Mouse (Mus musculus): ENCODE data around the gene Itsn2. TPM values are rescaled to one million over a fixed set of nuclear protein-coding genes. Genes with fewer than 3 reads are reported as not detected.

Gene Itsn2
- polyA plus RNA-seq, 1 experiment, result 42.4 TPM

DNA sequence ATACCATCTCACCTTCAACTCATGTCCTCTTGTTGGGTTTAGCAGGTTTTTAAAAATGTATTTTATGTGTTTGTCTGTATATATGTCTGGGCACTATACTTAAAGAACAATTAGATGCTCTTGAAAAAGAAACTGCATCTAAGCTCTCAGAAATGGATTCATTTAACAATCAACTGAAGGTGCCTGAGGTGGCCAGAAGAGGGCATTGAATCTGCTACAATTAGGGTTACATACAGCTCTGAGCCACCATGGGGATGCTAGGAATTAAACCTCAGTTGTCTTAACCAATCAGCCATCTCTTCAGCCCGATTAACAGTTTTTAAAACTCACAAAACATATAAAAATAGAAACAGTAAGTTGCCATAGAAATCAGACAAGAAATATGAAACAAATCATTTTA is 46.0 kb downstream of the Itsn2 start:
- no peaks in the 10 kb centered on the region for H3K4me1 ChIP-seq (ENCODE audit: control insufficient read depth, insufficient read depth, low read length)
- H3K4me3 ChIP-seq (ENCODE audit: insufficient read depth, low read length), result no peak overlapping the region
- H3K27ac ChIP-seq (ENCODE audit: insufficient read depth, low read length), result no peak overlapping the region
- TF ChIP-seq POLR2A (IDR thresholded peaks at IDR 0.05; ENCODE audit: extremely low read depth, insufficient read depth, low read length), result no peak
- no peak for TF ChIP-seq CTCF (IDR thresholded peaks at IDR 0.05; ENCODE audit: extremely low read depth, insufficient read depth, low read length)

DNA sequence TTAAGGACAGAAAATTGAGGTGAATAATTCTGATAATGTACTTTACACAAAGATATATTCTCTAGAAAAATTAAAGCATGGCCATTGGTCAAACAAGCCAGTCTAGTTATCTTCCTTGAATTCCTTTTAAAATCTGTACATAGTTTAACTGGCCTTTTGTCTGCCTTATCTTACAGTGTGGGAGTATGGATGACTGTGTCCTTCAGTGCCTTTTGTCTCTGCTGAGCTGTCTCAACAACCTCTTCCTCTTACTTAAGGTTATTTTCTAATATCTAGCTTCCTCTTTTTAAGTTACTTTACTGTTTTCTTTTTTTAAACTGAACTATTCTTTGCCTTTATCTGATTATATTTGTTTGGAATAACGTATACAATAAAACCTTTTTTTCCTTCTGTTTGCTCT is 48.3 kb downstream of the Itsn2 start:
- TF ChIP-seq POLR2A (IDR thresholded peaks at IDR 0.05; ENCODE audit: extremely low read depth, insufficient read depth, low read length), result no peak
- TF ChIP-seq CTCF (IDR thresholded peaks at IDR 0.05; ENCODE audit: extremely low read depth, insufficient read depth, low read length), result no peak
- Histone ChIP-seq H3K4me1 (ENCODE audit: control insufficient read depth, insufficient read depth, low read length) (no peaks in the 10 kb centered on the region), H3K4me3 (ENCODE audit: insufficient read depth, low read length) (no peak overlapping the region), H3K27ac (ENCODE audit: insufficient read depth, low read length) (no peak overlapping the region)

DNA sequence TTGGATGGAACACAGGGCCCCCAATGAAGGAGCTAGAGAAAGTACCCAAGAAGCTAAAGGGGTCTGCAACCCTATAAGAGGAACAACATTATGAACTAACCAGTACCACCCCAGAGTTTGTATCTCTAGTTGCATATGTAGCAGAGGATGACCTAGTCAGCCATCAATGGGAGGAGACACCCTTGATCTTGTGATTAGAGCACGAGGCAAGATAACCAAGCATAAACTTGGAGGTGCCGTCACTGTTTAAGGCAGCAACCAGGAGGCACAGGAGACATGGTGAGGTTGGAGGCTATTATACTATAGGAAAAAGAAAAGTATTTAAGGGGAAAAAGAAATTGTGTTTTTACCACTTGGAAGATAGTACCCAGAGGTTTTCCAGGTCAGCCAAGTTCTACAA is 64.4 kb downstream of the Itsn2 start:
- Histone ChIP-seq H3K4me1 (ENCODE audit: control insufficient read depth, insufficient read depth, low read length) (no peaks in the 10 kb centered on the region), H3K27ac (ENCODE audit: insufficient read depth, low read length) (no peak overlapping the region), H3K4me3 (ENCODE audit: insufficient read depth, low read length) (no peak overlapping the region)
- TF ChIP-seq POLR2A (IDR thresholded peaks at IDR 0.05; ENCODE audit: extremely low read depth, insufficient read depth, low read length), result no peak
- TF ChIP-seq CTCF (IDR thresholded peaks at IDR 0.05; ENCODE audit: extremely low read depth, insufficient read depth, low read length), result no peak

DNA sequence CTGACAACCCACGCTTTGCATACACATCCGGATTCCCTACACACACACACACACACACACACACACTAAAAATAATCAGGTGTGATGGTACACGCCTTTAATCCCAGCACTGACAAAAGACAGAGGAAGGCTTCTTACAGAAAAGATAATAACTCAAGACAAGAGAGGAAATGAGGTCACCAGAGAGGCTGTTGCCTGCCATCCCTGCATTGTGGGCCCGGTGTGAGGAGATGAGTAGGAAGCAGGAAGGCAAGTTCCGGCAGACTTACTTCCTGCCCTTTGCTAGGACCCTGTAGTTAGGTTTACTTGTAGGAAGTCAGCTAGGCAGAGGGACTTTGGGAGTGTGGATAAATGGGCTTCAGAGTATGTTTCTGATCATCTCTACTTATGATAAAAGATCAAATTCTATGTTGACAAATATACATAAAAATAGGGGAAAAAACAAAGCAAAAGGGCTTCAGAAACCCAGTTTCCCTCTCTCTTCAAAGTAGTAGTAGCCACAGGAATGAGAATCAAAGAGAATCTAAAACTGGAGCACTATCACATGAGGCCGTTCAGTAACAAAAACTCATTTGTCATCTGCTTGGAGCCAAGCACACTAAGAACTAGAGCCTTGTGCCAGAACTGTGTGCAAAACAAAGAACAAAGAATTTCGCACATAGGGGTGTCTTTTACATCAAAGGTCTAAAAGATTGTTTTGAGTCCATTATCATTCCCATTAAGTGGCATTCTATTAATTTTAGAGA is 72.7 kb downstream of the Itsn2 start:
- Histone ChIP-seq H3K4me3 (ENCODE audit: insufficient read depth, low read length) (no peak overlapping the region), H3K27ac (ENCODE audit: insufficient read depth, low read length) (peak overlapping the region; percentile 85), H3K4me1 (ENCODE audit: control insufficient read depth, insufficient read depth, low read length) (no peaks in the 10 kb centered on the region)
- TF ChIP-seq CTCF (IDR thresholded peaks at IDR 0.05; ENCODE audit: extremely low read depth, insufficient read depth, low read length) (no peak), POLR2A (IDR thresholded peaks at IDR 0.05; ENCODE audit: extremely low read depth, insufficient read depth, low read length) (no peak)

DNA sequence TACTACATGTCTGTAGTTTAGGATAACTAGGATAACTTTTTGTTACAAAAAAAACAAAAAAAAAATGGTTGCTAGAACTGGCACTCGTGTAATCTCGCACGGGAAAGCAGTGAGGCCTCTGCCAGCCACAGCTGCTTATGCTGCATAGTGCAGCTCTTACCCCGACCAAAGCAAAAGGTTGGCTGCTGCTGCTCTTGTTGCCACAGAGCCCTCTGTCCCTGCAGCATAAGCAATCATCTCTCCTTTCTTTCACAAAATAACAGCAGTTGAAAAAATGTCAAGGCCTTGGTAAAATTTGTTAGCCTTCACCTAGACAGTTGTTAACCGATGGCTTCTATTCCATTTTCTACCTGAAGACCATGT is 73.2 kb downstream of the Itsn2 start:
- H3K27ac ChIP-seq (ENCODE audit: insufficient read depth, low read length), result peak overlapping the region; percentile 48
- TF ChIP-seq CTCF (IDR thresholded peaks at IDR 0.05; ENCODE audit: extremely low read depth, insufficient read depth, low read length) (no peak), POLR2A (IDR thresholded peaks at IDR 0.05; ENCODE audit: extremely low read depth, insufficient read depth, low read length) (no peak)
- no peak overlapping the region for H3K4me3 ChIP-seq (ENCODE audit: insufficient read depth, low read length)
- no peaks in the 10 kb centered on the region for H3K4me1 ChIP-seq (ENCODE audit: control insufficient read depth, insufficient read depth, low read length)

DNA sequence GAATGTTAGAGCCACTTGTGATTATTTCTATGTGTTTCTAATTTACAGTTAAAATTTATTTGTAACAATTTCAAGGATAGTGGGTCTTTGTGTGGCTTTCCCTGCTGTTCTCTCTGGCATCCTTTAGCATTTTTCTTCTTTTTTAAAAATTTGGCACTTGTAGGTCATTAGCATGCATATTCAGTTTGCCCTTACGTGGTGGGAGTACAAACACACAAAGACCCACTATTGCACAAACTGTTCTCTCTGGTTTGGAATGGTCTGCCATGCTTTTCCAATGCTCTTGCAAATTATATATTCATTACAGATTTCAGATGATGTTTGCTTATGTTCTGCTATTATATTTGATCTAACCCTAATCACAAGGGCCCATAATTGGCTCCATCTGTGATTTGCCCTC is 83.9 kb downstream of the Itsn2 start:
- H3K4me1 ChIP-seq (ENCODE audit: control insufficient read depth, insufficient read depth, low read length), result peaks cover 4% of the 10 kb centered on the region; the same call in 1 of the 2 replicates
- TF ChIP-seq POLR2A (IDR thresholded peaks at IDR 0.05; ENCODE audit: extremely low read depth, insufficient read depth, low read length) (no peak), CTCF (IDR thresholded peaks at IDR 0.05; ENCODE audit: extremely low read depth, insufficient read depth, low read length) (no peak)
- H3K27ac ChIP-seq (ENCODE audit: insufficient read depth, low read length), result no peak overlapping the region
- no peak overlapping the region for H3K4me3 ChIP-seq (ENCODE audit: insufficient read depth, low read length)

DNA sequence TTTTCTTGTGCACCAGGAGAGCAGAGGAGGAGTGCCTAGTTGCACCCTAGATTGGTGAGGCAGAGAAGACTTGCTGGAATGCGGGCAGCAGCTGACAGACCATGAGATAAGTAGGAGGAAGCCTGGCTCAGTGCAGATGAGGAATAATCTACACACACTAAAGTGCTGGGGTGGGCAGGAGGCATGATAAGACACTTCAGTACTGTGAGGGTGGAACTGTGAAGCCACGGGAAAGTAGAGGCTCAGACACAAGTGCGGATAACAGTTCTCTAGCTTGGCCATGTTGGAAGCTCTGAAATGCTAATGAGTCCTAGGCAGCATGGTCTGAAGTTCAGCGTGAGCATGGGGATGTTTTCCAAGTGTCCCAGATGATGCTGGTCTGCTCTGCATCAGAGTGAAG is 87.5 kb downstream of the Itsn2 start:
- no peak for TF ChIP-seq CTCF (IDR thresholded peaks at IDR 0.05; ENCODE audit: extremely low read depth, insufficient read depth, low read length)
- TF ChIP-seq POLR2A (IDR thresholded peaks at IDR 0.05; ENCODE audit: extremely low read depth, insufficient read depth, low read length), result peak; percentile 33; the same call in 1 of the 2 replicates
- Histone ChIP-seq H3K27ac (ENCODE audit: insufficient read depth, low read length) (0 out of 2 replicates have a peak overlapping the region, but pooled peaks have one; percentile 3), H3K4me3 (ENCODE audit: insufficient read depth, low read length) (no peak overlapping the region), H3K4me1 (ENCODE audit: control insufficient read depth, insufficient read depth, low read length) (peaks cover 4% of the 10 kb centered on the region; the same call in 1 of the 2 replicates)

DNA sequence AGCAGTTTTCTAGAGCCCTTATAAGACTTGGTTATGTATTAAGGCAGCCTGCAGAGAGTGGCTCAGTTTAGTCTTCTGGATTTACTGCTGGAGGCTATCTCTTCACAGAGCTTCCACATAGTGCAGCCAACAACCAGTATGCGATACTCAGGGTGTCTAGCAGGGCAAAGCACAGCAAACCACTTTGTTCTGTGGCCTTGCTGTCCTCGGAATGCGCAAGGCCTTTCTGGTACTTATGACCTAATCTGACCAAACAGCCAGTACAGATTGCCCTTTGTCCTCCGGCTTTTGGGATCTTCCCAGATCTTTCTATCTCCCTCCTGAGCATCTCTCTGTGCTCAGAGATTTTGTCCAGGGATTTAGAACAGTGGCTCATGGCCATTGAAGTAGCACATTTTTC is 93.0 kb downstream of the Itsn2 start:
- no peak overlapping the region for H3K4me3 ChIP-seq (ENCODE audit: insufficient read depth, low read length)
- H3K27ac ChIP-seq (ENCODE audit: insufficient read depth, low read length), result 0 out of 2 replicates have a peak overlapping the region, but pooled peaks have one; percentile 23
- peaks cover 1% of the 10 kb centered on the region; the same call in 1 of the 2 replicates for H3K4me1 ChIP-seq (ENCODE audit: control insufficient read depth, insufficient read depth, low read length)
- TF ChIP-seq POLR2A (IDR thresholded peaks at IDR 0.05; ENCODE audit: extremely low read depth, insufficient read depth, low read length), result no peak
- no peak for TF ChIP-seq CTCF (IDR thresholded peaks at IDR 0.05; ENCODE audit: extremely low read depth, insufficient read depth, low read length)

DNA sequence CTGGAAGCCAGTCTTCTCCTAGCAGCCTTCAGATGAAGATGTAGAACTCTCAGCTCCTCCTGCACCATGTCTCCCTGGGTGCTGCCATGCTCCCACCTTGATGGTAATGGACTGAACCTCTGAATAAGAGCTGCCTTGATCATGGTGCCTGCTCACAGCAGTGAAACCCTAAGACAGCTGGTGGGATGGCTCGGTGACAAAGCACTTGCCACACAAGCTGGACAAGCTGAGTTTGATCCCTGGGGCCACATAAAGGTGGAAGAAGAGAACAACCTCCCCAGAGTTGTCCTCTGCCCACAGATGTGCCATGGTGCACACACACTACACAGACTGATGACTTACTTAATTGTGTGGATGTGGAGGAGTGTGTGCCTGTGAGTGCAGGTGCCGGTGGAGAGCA is 95.9 kb downstream of the Itsn2 start:
- H3K4me3 ChIP-seq (ENCODE audit: insufficient read depth, low read length), result no peak overlapping the region
- H3K27ac ChIP-seq (ENCODE audit: insufficient read depth, low read length), result peak overlapping the region; percentile 10; the same call in 1 of the 2 replicates
- no peaks in the 10 kb centered on the region for H3K4me1 ChIP-seq (ENCODE audit: control insufficient read depth, insufficient read depth, low read length)
- TF ChIP-seq CTCF (IDR thresholded peaks at IDR 0.05; ENCODE audit: extremely low read depth, insufficient read depth, low read length) (no peak), POLR2A (IDR thresholded peaks at IDR 0.05; ENCODE audit: extremely low read depth, insufficient read depth, low read length) (no peak)

DNA sequence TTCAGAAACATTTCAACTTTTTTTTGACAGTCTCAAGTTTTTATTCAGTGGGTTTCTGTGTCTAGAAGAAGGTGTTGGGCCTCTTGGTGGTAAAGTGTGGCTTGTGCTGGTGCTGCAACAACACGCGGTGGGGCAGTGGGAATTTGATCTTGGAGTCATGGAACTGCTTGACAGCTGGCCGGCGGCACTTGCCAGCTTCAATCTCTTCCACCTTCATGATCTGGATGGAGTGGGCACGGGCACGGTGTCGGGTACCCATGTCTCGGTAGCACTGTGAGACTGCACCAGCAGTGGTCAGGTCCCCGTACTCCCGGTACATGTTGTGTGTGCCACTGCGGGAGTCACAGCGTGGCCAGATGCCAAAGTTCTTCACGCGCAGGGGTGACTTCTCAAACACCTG is 96.9 kb downstream of the Itsn2 start:
- H3K4me3 ChIP-seq (ENCODE audit: insufficient read depth, low read length), result no peak overlapping the region
- no peak overlapping the region for H3K27ac ChIP-seq (ENCODE audit: insufficient read depth, low read length)
- no peaks in the 10 kb centered on the region for H3K4me1 ChIP-seq (ENCODE audit: control insufficient read depth, insufficient read depth, low read length)
- no peak for TF ChIP-seq CTCF (IDR thresholded peaks at IDR 0.05; ENCODE audit: extremely low read depth, insufficient read depth, low read length)
- no peak for TF ChIP-seq POLR2A (IDR thresholded peaks at IDR 0.05; ENCODE audit: extremely low read depth, insufficient read depth, low read length)
